Mouse (Mus musculus): ENCODE measurements around the gene Wipi1. TPM values are rescaled to one million over a fixed set of nuclear protein-coding genes. Genes with fewer than 3 reads are reported as not detected.

Gene Wipi1
- total and polyA plus RNA-seq, 3 experiments: 1.8 to 2.2 (median 2.0) TPM

GRCm38 (mm10) chr11:109623238-109623637, 11.5 kb upstream of the Wipi1 start:
- H3K27me3 ChIP-seq (replicated peaks): no peaks in the 10 kb centered on the region
- H3K4me1 ChIP-seq (ENCODE audit: control insufficient read depth in 1 of 2, insufficient read depth in 2 of 2): peaks cover 0 to 4% of the 10 kb centered on the region in 2 experiments; a peak in 2 of 4 replicates
- no peak for DNase-seq (ENCODE audit: extremely low read depth)
- no peak overlapping the region for H3K27ac ChIP-seq (ENCODE audit: insufficient read depth, low read depth)
- H3K79me2 ChIP-seq (replicated peaks; ENCODE audit: control insufficient read depth, extremely low read depth, insufficient read depth, poor library complexity, severe bottlenecking): no peaks in the 10 kb centered on the region
- H3K4me3 ChIP-seq (replicated peaks in 1 of 3; ENCODE audit: low read depth in 2 of 3, low read length in 2 of 3, poor library complexity in 1 of 3): no peak overlapping the region
- no peak overlapping the region for H3K9ac ChIP-seq (ENCODE audit: insufficient read depth, low read depth)
- in situ Hi-C loops (cut with MboI; ENCODE audit: low pct_ligation_motif_present, low pct_unique_long_range_greater_than_20kb, low sequenced_read_pairs) (no loop called here), dilution Hi-C loops (cut with MboI; ENCODE audit: extremely low pct_ligation_motif_present, extremely low pct_unique_long_range_greater_than_20kb, low sequenced_read_pairs) (no loop called here)
- H3K36me3 ChIP-seq (replicated peaks in 1 of 2; ENCODE audit: control insufficient read depth in 1 of 2, insufficient read depth in 1 of 2, low read length in 1 of 2): no peaks in the 10 kb centered on the region
- TF ChIP-seq MAZ (IDR thresholded peaks at IDR 0.05; ENCODE audit: low read depth, low read length) (no peak), EP300 (IDR thresholded peaks at IDR 0.05; ENCODE audit: low read length) (no peak), SMC3 (IDR thresholded peaks at IDR 0.05; ENCODE audit: low read depth, low read length) (no peak), NELFE (IDR thresholded peaks at IDR 0.05; ENCODE audit: low read depth, low read length) (no peak), ZC3H11A (IDR thresholded peaks at IDR 0.05; ENCODE audit: low read depth, low read length) (no peak), POLR2A (IDR thresholded peaks at IDR 0.05; ENCODE audit: low read depth, low read length) (no peak), USF1 (IDR thresholded peaks at IDR 0.05; ENCODE audit: low read depth, low read length) (no peak)
- H3K9me3 ChIP-seq (replicated peaks; ENCODE audit: low read length): peaks cover 6% of the 10 kb centered on the region
- no peak overlapping the region for H3K4me2 ChIP-seq (ENCODE audit: insufficient read depth, low read depth, poor library complexity, severe bottlenecking)

GRCm38 (mm10) chr11:109622518-109623037, 10.8 kb upstream of the Wipi1 start:
- no peak overlapping the region for H3K4me3 ChIP-seq (replicated peaks in 1 of 3; ENCODE audit: low read depth in 2 of 3, low read length in 2 of 3, poor library complexity in 1 of 3)
- dilution Hi-C loops (cut with MboI; ENCODE audit: extremely low pct_ligation_motif_present, extremely low pct_unique_long_range_greater_than_20kb, low sequenced_read_pairs): no loop called here
- H3K9ac ChIP-seq (ENCODE audit: insufficient read depth, low read depth): no peak overlapping the region
- no peak overlapping the region for H3K27ac ChIP-seq (ENCODE audit: insufficient read depth, low read depth)
- DNase-seq (ENCODE audit: extremely low read depth): no peak
- H3K79me2 ChIP-seq (replicated peaks; ENCODE audit: control insufficient read depth, extremely low read depth, insufficient read depth, poor library complexity, severe bottlenecking): no peaks in the 10 kb centered on the region
- H3K4me1 ChIP-seq (ENCODE audit: control insufficient read depth in 1 of 2, insufficient read depth in 2 of 2): peaks cover 0 to 4% of the 10 kb centered on the region in 2 experiments; a peak in 2 of 4 replicates
- no peaks in the 10 kb centered on the region for H3K27me3 ChIP-seq (replicated peaks)
- TF ChIP-seq USF1 (IDR thresholded peaks at IDR 0.05; ENCODE audit: low read depth, low read length) (no peak), MAZ (IDR thresholded peaks at IDR 0.05; ENCODE audit: low read depth, low read length) (no peak), ZKSCAN1 (IDR thresholded peaks at IDR 0.05; ENCODE audit: borderline replicate concordance, low read depth, low read length) (no peak), E2F4 (IDR thresholded peaks at IDR 0.05; ENCODE audit: insufficient replicate concordance, low read depth, low read length) (no peak), POLR2A (IDR thresholded peaks at IDR 0.05; ENCODE audit: low read depth, low read length) (no peak), TBP (conservative IDR thresholded peaks at IDR 0.05; ENCODE audit: low read depth, low read length) (no peak), EP300 (IDR thresholded peaks at IDR 0.05; ENCODE audit: low read length) (no peak), GABPA (IDR thresholded peaks at IDR 0.05; ENCODE audit: insufficient replicate concordance, low read depth, low read length) (no peak), CHD2 (IDR thresholded peaks at IDR 0.05; ENCODE audit: low read length) (no peak), USF2 (conservative IDR thresholded peaks at IDR 0.05; ENCODE audit: low read depth, low read length) (no peak), NELFE (IDR thresholded peaks at IDR 0.05; ENCODE audit: low read depth, low read length) (no peak), RAD21 (IDR thresholded peaks at IDR 0.05; ENCODE audit: low read depth, low read length) (no peak), CTCF (conservative IDR thresholded peaks at IDR 0.05 in 1 of 2, IDR thresholded peaks at IDR 0.05 in 1 of 2; ENCODE audit: low read depth in 2 of 2, low read length in 2 of 2) (no peak), SIN3A (IDR thresholded peaks at IDR 0.05; ENCODE audit: low read length) (no peak), IRF4 (IDR thresholded peaks at IDR 0.05; ENCODE audit: low read depth, low read length) (no peak), UBTF (IDR thresholded peaks at IDR 0.05; ENCODE audit: low read depth, low read length) (no peak), JUN (IDR thresholded peaks at IDR 0.05; ENCODE audit: insufficient read depth, low read depth, low read length) (no peak), RCOR1 (conservative IDR thresholded peaks at IDR 0.05; ENCODE audit: low read depth, low read length) (no peak), ZNF384 (IDR thresholded peaks at IDR 0.05; ENCODE audit: low read depth, low read length) (no peak)
- in situ Hi-C loops (cut with MboI; ENCODE audit: low pct_ligation_motif_present, low pct_unique_long_range_greater_than_20kb, low sequenced_read_pairs): no loop called here
- no peak overlapping the region for H3K4me2 ChIP-seq (ENCODE audit: insufficient read depth, low read depth, poor library complexity, severe bottlenecking)
- no peaks in the 10 kb centered on the region for H3K36me3 ChIP-seq (replicated peaks in 1 of 2; ENCODE audit: control insufficient read depth in 1 of 2, insufficient read depth in 1 of 2, low read length in 1 of 2)
- peaks cover 6% of the 10 kb centered on the region for H3K9me3 ChIP-seq (replicated peaks; ENCODE audit: low read length)
